17 mouse cellular contexts compared by ENCODE assay signal in genomic region chr6:86721977-86722376, GRCm38 (mm10).
"Had no signal": no experiment of that assay in that cellular context is flagged by ENCODE, and none has a peak within 500 bp of the region (broad histone marks: within the 10 kb centered on the region; RNA-seq: fewer than 3 reads in every experiment).

No protein-coding gene starts in this region.

- ATAC-seq: lung, postnatal 0 days; midbrain, embryonic 13.5 days; midbrain, embryonic 15.5 days had no signal

- H3K9me3 ChIP-seq: lung, embryonic 15.5 days; megakaryocyte, embryonic 14.5 days; midbrain, embryonic 13.5 days; midbrain, embryonic 15.5 days; neural tube, embryonic 12.5 days; stomach, embryonic 15.5 days had no signal

- H3K9ac ChIP-seq: lung, embryonic 15.5 days; midbrain, embryonic 13.5 days; midbrain, embryonic 15.5 days; neural tube, embryonic 12.5 days; stomach, embryonic 15.5 days had no signal

- H3K4me3 ChIP-seq: lung, embryonic 15.5 days; megakaryocyte, embryonic 14.5 days; midbrain, embryonic 13.5 days; midbrain, embryonic 15.5 days; neural tube, embryonic 12.5 days; stomach, embryonic 15.5 days had no signal

- DNase-seq: lung, adult 2 months; lung, postnatal 14 days; lung, postnatal 36 days; right cerebral cortex, postnatal 25 days; thymus, adult 2 months; thymus, postnatal 25 days; thymus, postnatal 4 days had no signal

- H3K4me2 ChIP-seq: lung, embryonic 15.5 days; midbrain, embryonic 11.5 days; midbrain, embryonic 13.5 days; midbrain, embryonic 15.5 days; neural tube, embryonic 12.5 days; stomach, embryonic 15.5 days had no signal

- H3K4me1 ChIP-seq: lung, embryonic 15.5 days; midbrain, embryonic 13.5 days; midbrain, embryonic 15.5 days; neural tube, embryonic 12.5 days; stomach, embryonic 15.5 days had no signal

- H3K27ac ChIP-seq: lung, embryonic 15.5 days; macrophage; midbrain, embryonic 13.5 days; midbrain, embryonic 15.5 days; neural tube, embryonic 12.5 days; stomach, embryonic 15.5 days; stomach, postnatal 0 days had no signal

- H3K27me3 ChIP-seq: lung, embryonic 15.5 days; megakaryocyte, embryonic 14.5 days; midbrain, embryonic 13.5 days; midbrain, embryonic 15.5 days; neural tube, embryonic 12.5 days; stomach, embryonic 15.5 days had no signal
